Mouse (Mus musculus) hindbrain, embryonic 10.5 days (tissue): ENCODE data around the gene Adamts3. TPM values are rescaled to one million over a fixed set of nuclear protein-coding genes. Genes with fewer than 3 reads are reported as not detected.

ENCODE experiments used
- DNase-seq: peaks from one replicate; pipeline ENCODE4 v3.0.0-alpha.2; 2017; ENCODE audit warnings: low spot score
- H3K27ac ChIP-seq: fragments of 300-500 bp; sonication (generic); 2 replicates; pipeline ENCODE4 v1.5.1; 2016; ENCODE audit warnings: mild to moderate bottlenecking, moderate library complexity
- H3K27me3 ChIP-seq: fragments of 300-500 bp; sonication (generic); 2 replicates; pipeline ENCODE4 v1.6.1; 2016; ENCODE audit warnings: mild to moderate bottlenecking; ENCODE audit not compliant: poor library complexity, insufficient read depth, severe bottlenecking
- H3K36me3 ChIP-seq: fragments of 300-500 bp; sonication (generic); 2 replicates; pipeline ENCODE4 v1.6.1; 2016; ENCODE audit warnings: mild to moderate bottlenecking, moderate library complexity
- H3K4me1 ChIP-seq: fragments of 300-500 bp; sonication (generic); replicated peaks from 2 replicates; pipeline ENCODE4 v1.6.1; 2016; ENCODE audit warnings: mild to moderate bottlenecking
- H3K4me3 ChIP-seq: fragments of 300-500 bp; sonication (generic); 2 replicates; pipeline ENCODE4 v1.5.1; 2016; ENCODE audit warnings: mild to moderate bottlenecking, moderate library complexity
- H3K9me3 ChIP-seq: fragments of 300-500 bp; sonication (generic); 2 replicates; pipeline ENCODE4 v1.6.1; 2016; ENCODE audit warnings: mild to moderate bottlenecking, moderate library complexity
- WGBS: fragments of 180-500 bp; shearing (Covaris S2); methylation state at CpG from one replicate; pipeline ENCODE4 v1.1.7; 2016; 5-methylcytosine and 5-hydroxymethylcytosine counted together
- polyA plus RNA-seq: library from polyadenylated mRNA; unstranded; fragments of >200 nt; fragmentation: Nextera tagmentation; extraction: Ambion mirVana; gene quantifications from 2 replicates; pipeline ENCODE4 v1.2.1, GENCODE M21; 2016

The Adamts3 gene
- 3.0 and 4.3 TPM in 2 replicates for polyA plus RNA-seq

DNA sequence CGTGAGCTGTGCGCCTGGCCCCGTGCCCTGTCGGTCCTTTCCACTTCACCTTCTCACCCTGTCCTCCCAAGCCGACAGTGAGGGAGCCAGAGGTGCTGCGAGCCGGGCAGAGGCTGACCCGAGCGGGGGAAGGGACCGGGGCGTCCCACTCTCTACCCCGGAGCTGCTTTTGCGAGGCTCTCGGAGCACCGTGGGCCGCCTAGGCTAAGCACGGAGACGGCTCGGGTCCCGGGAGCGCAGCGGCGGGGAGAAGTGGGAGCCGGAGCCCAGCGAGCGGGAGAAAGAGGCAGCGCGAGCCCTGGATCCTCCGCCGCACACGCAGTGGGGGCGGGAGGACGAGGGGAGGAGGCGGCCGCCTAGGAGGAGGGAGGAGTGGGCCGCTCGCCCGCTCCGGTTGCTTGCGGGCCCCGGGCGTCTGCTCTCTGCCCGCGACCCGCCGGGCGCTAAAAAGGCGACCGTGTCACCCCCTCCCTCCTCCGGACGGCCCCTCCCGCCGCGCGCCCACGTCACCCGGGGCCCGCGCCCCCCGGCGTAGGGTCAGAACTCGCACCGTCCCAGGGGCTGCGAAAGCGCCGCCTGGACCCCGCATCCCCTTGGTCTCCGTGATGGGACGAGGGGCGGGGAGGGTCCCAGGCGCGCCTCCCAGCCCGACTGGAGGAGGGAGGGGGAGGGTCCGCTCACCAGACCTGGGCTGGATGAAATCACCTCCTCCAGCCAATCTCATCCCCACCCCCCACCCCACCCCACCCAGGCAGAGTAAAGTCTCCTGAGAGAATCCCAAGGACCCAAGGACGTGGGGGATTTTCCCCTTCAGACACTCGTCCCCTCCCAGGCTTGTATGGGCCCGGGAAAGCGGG, at the start of gene Adamts3:
TSS of gene Adamts3 (minus strand) at position 284 of the 857 bp plus-strand sequence.
- peak within 1 kb of the TSS; percentile 88 for H3K27ac ChIP-seq
- DNase-seq = peak; percentile 68
- peak within 1 kb of the TSS; percentile 79 for H3K4me3 ChIP-seq
- peaks cover 3% of the 10 kb centered on the region; the same call in 1 of the 2 replicates for H3K36me3 ChIP-seq
- H3K27me3 ChIP-seq = peaks cover 17% of the 10 kb centered on the region; the same call in 1 of the 2 replicates
- H3K9me3 ChIP-seq = peaks cover 6% of the 10 kb centered on the region
- under 1% methylated on average over 74 of the region's 78 CpGs for WGBS
- H3K4me1 ChIP-seq = peaks cover 19% of the 10 kb centered on the region

DNA sequence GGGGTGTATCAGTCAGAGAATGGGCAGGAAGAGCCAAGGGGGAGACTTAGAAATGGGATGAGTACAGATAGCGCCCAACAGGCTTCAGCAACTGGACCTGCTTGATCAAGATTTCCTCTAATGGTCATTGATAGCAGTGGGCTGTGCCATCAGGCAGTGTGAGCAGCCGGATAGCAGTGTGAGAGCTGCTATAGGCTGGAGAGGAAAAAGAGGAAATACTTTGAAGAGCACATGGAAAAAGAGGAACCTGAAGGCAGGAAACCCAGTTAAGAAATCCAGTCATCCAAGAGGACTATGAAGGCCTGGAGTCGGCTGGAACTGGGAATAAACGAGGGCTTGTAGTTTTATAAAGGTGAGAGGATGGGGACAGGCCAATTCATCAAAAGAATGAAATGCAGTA, 48.4 kb upstream of the Adamts3 start:
- no peak overlapping the region for H3K4me3 ChIP-seq
- no peaks in the 10 kb centered on the region for H3K36me3 ChIP-seq
- no peak overlapping the region for H3K27ac ChIP-seq
- no peaks in the 10 kb centered on the region for H3K9me3 ChIP-seq
- peaks cover under 1% of the 10 kb centered on the region; the same call in 1 of the 2 replicates for H3K4me1 ChIP-seq
- H3K27me3 ChIP-seq = no peaks in the 10 kb centered on the region
- 86% methylated on average over 4 of the region's 4 CpGs for WGBS
- DNase-seq = no peak

DNA sequence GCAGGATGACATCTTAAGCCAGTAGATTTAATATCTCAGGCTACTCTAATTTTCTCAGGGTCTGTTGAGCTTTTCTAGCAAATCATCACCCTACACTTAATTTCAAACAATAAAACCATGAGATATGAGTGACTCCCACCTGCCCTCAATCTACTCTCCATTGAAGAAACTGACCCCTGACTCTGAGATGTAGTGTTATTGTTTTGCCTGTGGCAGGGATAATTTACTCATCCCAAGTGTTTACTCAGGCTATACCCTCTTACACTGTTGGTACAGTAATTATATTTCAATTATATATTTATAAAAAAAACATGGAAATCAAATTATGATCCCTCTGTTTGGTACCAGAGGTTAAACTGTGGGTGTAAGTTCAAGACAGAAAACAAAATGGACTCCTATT, 29.2 kb upstream of the Adamts3 start:
- H3K4me1 ChIP-seq = peaks cover 17% of the 10 kb centered on the region
- no peaks in the 10 kb centered on the region for H3K9me3 ChIP-seq
- DNase-seq = no peak
- H3K27me3 ChIP-seq = peaks cover 8% of the 10 kb centered on the region
- H3K36me3 ChIP-seq = no peaks in the 10 kb centered on the region
- H3K4me3 ChIP-seq = no peak overlapping the region
- 0 out of 2 replicates have a peak overlapping the region, but pooled peaks have one; percentile 16 for H3K27ac ChIP-seq

DNA sequence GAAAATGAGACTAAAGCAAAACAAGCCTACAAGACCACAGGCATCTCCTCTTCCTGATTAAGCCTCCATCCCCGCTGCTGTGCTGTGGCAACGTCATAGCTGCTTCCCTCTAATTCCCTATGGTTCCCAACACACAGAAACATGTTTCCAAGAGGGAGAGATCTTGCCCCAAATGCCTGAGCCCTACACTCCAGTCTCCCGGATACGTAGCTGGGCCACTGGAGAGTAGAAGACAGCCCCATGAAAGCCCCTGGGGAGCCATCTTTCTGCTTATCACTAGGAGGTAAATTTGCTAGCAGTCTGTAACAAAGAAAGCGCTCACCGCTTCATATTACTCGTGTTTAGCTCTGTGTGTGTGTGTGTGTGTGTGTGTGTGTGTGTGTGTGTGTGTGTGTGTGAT, 28.8 kb upstream of the Adamts3 start:
- 44% methylated on average over 7 of the region's 7 CpGs for WGBS
- DNase-seq = peak; percentile 29

DNA sequence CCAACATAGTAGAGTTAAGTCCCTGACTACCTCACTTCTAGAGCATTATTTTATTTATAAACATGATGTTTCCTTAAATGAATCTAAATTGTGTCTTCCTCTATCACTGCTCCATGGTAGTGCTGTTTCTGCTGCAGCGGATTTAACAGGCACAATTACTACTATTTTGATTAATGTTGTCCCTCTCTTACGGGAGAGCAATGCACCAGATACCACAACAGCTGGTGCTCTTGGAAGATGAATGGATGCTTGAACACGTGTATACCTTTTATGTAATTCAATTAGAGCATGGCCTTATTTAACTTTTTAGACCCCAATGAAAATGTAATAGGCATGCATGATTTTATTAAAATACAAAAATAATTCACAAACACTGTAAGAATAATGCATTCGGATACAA, 28.4 kb upstream of the Adamts3 start:
- Histone ChIP-seq H3K4me1 (peaks cover 25% of the 10 kb centered on the region), H3K4me3 (no peak overlapping the region), H3K27me3 (peaks cover 8% of the 10 kb centered on the region), H3K27ac (no peak overlapping the region), H3K36me3 (no peaks in the 10 kb centered on the region), H3K9me3 (no peaks in the 10 kb centered on the region)
- no peak for DNase-seq
- WGBS = 71% methylated on average over 4 of the region's 4 CpGs

More for the DNA sequence above, 28.8 kb upstream of the Adamts3 start:
- peaks cover 21% of the 10 kb centered on the region for H3K4me1 ChIP-seq
- no peaks in the 10 kb centered on the region for H3K9me3 ChIP-seq
- no peaks in the 10 kb centered on the region for H3K36me3 ChIP-seq
- H3K27ac ChIP-seq = 0 out of 2 replicates have a peak overlapping the region, but pooled peaks have one; percentile 16
- H3K27me3 ChIP-seq = peaks cover 8% of the 10 kb centered on the region
- no peak overlapping the region for H3K4me3 ChIP-seq

DNA sequence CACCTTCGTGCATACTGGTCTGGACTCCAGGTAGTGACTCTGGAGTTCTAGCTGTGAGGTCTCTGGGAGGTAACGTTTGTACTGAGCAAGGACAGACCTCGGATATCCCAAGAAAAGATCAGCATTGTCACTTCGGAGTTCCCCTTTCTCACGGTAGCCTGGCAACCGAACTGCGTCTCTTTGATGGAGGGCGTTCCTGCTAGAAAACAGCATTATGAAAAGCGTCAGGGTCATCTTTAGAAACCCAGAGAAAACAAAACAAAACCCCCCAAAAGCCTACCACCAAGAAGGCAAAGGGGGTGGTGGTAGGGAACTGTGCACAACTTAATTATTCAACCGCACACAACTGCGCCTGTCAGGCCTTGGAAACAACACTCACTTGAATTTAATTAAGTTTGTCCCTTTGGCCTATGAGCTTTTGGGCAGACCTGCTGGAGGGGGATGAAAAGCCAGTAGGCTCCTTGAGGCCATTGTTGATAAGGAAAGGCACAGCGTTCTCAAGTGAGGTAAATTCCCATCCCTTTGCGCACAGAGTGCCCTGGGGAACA, 23.8 kb upstream of the Adamts3 start:
- Histone ChIP-seq H3K27ac (no peak overlapping the region), H3K4me3 (no peak overlapping the region), H3K9me3 (no peaks in the 10 kb centered on the region), H3K4me1 (peaks cover 23% of the 10 kb centered on the region), H3K27me3 (peaks cover 23% of the 10 kb centered on the region), H3K36me3 (no peaks in the 10 kb centered on the region)
- DNase-seq = peak; percentile 53
- WGBS = 28% methylated on average over 13 of the region's 13 CpGs

DNA sequence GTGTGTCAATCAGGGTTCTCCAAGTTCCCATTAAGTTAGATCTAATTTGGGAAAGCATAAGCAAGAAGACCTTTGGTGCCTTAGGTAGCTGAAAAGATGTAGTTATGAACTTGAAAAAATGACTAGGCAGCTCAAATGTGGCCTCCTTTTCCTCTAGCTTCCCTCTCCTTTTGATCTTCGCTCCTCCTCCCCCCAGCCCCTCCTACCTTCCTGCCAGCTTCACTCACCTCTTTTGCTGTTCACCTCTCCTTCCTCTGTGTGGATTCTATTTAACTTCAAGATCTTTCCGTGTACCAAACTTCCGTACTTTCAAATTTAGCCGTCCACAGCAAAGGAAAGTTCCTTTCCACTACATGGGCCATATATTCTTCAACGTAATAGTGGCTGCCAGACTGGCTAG, 17.9 kb upstream of the Adamts3 start:
- 85% methylated on average over 5 of the region's 5 CpGs for WGBS
- no peaks in the 10 kb centered on the region for H3K9me3 ChIP-seq
- H3K27me3 ChIP-seq = peaks cover 10% of the 10 kb centered on the region

DNA sequence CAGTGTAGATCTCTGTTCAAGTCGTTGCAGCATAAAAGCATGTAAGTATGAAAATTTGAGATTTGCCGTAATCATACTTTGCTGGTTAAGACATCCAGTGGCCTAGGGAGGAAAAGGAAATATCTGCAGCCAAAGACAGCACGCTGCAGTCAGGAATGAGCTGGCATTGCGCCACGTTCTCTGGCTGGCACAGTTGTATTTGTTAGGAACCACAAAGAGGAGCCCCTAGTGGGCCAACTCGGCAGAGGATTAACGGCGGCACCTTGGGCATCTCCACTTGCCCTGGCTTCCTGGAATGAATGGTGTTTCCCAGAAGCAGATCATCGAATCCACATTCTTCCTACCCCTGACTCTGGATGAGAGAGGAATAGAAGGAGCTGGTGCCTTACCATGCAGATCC, 14.4 kb upstream of the Adamts3 start:
- no peak overlapping the region for H3K27ac ChIP-seq
- no peaks in the 10 kb centered on the region for H3K4me1 ChIP-seq
- WGBS = 88% methylated on average over 9 of the region's 9 CpGs
- no peaks in the 10 kb centered on the region for H3K9me3 ChIP-seq
- H3K36me3 ChIP-seq = no peaks in the 10 kb centered on the region
- DNase-seq = no peak
- H3K4me3 ChIP-seq = no peak overlapping the region
- no peaks in the 10 kb centered on the region for H3K27me3 ChIP-seq

More for the DNA sequence above, 17.9 kb upstream of the Adamts3 start:
- no peaks in the 10 kb centered on the region for H3K4me1 ChIP-seq
- no peak for DNase-seq
- H3K36me3 ChIP-seq = no peaks in the 10 kb centered on the region
- H3K27ac ChIP-seq = no peak overlapping the region
- no peak overlapping the region for H3K4me3 ChIP-seq

DNA sequence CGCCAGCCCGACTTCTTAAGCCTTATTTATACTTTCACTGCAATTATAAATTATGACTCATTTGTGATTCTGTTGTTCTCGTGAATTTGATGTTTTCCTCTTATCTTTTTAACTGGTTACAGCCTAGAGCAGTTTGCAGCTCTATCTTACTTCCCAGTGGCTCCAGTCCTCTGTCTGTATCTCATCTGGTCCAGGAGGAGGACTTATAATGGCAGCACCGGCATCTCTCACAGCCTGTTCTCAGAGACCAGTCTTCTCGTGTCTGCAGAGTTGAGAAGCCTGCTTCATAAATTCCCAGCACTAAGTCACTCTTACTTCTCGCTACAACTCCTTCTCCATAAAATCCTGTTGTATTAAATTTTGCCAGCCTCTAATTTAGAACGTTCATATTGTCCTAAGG, 12.4 kb upstream of the Adamts3 start:
- DNase-seq = no peak
- Histone ChIP-seq H3K9me3 (no peaks in the 10 kb centered on the region), H3K4me1 (no peaks in the 10 kb centered on the region), H3K4me3 (no peak overlapping the region), H3K27ac (no peak overlapping the region), H3K36me3 (no peaks in the 10 kb centered on the region), H3K27me3 (no peaks in the 10 kb centered on the region)
- 83% methylated on average over 7 of the region's 7 CpGs for WGBS

DNA sequence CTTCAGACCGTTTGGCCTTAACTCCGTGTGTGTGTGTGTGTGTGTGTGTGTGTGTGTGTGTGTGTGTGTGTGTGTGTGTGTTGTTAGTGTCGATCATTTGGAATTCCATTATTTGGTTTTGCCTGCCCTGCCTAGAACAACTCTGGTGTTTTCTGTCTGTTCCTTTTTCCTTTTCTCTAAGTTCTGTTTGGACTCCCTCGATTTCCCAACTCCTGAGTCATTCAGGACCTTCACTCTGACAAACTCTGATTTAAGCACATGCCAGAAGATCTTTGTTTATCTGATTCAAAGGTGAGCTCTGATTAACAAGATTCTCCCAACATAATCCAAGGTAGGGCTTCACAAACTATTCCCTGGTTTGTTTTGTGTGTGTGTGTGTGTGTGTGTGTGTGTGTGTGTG, 1.9 kb upstream of the Adamts3 start:
- Histone ChIP-seq H3K27me3 (peaks cover 17% of the 10 kb centered on the region; the same call in 1 of the 2 replicates), H3K9me3 (peaks cover 6% of the 10 kb centered on the region), H3K4me3 (no peak overlapping the region), H3K36me3 (peaks cover 3% of the 10 kb centered on the region; the same call in 1 of the 2 replicates), H3K4me1 (peaks cover 19% of the 10 kb centered on the region), H3K27ac (no peak overlapping the region)
- no peak for DNase-seq
- 57% methylated on average over 4 of the region's 4 CpGs for WGBS

DNA sequence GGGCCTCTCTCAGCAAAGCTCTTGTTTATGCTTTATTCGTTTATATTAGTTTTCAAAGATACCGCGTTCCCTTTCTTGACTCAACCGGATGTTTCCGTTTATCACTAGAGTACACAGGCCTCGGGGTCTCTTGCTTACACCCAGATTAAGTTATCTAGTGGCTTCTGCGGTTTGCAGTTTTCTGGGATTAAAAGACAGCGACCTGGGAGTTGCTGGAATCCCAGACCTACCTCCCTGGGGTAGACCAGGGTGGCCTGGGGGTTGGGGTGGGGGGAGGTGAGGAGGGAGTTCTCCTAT, 722 bp upstream of the Adamts3 start:
- H3K27ac ChIP-seq = peak overlapping the region; percentile 88; the same call in 1 of the 2 replicates
- DNase-seq = no peak
- 5% methylated on average over 8 of the region's 8 CpGs for WGBS

DNA sequence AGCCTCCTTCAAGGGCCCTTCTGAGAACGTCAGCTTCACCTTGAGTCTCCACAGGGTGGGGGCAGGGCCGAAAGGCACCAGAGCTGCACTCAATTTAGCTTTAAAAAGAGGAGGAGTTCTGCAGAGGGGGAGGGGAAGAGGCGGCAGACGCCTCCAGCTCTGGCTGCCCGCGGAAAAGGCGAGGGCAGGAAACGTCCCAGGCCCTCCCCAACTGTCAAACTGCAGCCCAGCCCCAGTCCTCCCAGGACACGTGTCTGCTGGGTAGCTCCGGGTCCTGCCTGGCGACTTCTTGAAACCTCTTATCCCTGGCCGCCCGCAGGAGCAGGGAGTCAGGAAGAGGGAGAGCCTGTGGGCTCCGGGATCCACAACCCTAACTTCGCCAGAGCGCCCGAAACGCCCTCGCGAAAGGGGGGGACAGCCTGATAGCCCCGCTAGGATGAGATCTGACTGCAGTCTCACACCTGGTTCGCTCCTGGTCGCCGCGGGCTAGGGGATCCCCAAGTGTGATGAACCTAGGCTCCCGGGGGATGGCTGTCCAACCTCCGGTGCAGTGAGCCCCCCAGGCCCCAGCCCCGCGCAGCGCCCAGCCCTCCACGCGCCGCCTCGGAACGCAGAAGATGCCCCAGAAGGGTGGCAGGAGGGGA, 921 bp downstream of the Adamts3 start:
- peaks cover 3% of the 10 kb centered on the region; the same call in 1 of the 2 replicates for H3K36me3 ChIP-seq
- under 1% methylated on average over 35 of the region's 35 CpGs for WGBS
- H3K4me3 ChIP-seq = peak overlapping the region; percentile 79
- peak; percentile 64 for DNase-seq
- peaks cover 19% of the 10 kb centered on the region for H3K4me1 ChIP-seq
- H3K9me3 ChIP-seq = peaks cover 6% of the 10 kb centered on the region
- peaks cover 17% of the 10 kb centered on the region; the same call in 1 of the 2 replicates for H3K27me3 ChIP-seq
- peak overlapping the region; percentile 88; the same call in 1 of the 2 replicates for H3K27ac ChIP-seq

More for the DNA sequence above, 722 bp upstream of the Adamts3 start:
- Histone ChIP-seq H3K4me1 (peaks cover 19% of the 10 kb centered on the region), H3K4me3 (peak overlapping the region; percentile 79), H3K9me3 (peaks cover 6% of the 10 kb centered on the region), H3K36me3 (peaks cover 3% of the 10 kb centered on the region; the same call in 1 of the 2 replicates), H3K27me3 (peaks cover 17% of the 10 kb centered on the region; the same call in 1 of the 2 replicates)
